Mouse (Mus musculus): Measurements from ENCODE around the gene Tmem175.

The Tmem175 gene

DNA sequence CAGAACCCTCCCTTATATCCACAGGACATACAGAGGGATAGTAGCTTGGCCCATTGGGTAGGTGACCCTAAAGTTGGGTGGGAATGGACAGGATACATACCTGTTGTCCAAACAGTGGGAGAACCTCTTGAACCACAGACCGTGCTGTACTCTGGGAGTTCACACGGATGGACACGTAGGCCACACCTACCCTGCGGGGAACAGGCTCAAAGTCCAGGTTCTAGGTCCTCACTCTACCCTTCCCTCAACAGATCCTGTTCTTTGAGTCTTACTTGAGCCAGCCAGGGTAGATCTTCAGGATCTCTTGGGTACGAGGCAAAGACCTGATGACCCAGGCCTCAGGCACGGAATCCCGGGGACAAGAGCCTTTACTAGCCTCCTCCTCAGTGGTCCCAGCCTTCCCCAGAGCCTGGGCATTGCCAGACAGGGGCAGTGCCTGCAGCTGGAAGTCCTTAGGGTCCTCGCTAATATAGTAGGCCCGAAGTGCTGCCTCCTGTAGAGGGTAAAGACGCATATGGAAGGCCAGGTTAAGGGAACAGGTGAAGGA lies 24.9 kb downstream of the Tmem175 start:
- DNase-seq (ENCODE audit: low spot score): no peak

DNA sequence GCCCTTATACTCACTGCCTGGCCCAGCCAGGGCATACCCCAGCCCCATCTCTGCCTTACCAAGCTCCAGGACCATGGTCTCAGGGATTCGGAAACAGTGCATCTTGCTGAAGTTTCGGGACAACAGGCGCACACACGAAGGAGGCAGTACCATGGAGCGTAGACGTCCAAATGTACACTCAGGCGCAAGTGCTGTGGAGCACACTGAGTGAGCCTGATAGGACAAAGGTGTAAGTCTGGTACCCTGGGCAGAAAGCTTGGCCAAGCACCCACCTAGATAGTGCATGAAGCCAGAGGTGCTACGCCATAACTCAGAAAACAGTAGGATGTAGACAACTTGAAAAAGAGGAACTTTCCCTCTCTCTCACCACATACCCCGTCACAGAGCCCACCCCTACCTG lies 25.8 kb downstream of the Tmem175 start:
- DNase-seq (ENCODE audit: low spot score): no peak

DNA sequence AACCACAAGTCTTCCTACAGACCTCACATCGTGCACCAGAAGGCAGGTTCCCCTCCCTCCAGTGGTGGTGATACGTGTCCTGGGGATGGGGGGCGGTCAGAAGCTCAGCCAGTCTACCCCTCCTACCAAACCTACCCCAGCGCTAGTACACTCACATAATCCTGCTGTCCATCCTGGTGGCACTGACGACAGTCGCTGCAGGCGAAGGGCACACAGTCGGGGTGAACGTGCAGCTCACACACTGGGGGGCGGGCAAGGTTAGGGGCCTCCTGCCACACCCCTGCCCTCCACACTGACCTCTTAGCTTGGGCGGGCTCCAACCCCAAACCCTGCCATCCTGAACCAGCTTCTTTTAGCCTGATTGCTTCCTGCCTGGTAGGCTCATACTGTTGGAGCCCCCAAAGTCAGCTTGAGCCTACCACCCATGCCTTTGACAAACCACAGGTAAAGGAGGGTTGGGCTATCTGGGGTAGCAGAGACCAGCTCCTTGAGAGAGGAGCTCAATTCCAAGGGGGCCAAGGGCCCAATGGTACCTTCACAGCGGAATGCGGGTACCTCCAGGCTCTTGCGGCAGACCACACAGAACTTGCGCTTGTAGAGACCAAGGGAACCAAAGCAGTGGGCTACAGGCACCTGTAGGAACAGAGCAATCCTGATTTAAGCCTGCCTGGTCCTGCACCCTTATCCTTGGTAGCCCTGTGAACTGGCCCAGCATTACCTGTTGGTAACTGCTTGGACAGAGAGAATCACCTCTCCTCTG lies 26.5 kb downstream of the Tmem175 start:
- DNase-seq (ENCODE audit: low spot score): no peak

DNA sequence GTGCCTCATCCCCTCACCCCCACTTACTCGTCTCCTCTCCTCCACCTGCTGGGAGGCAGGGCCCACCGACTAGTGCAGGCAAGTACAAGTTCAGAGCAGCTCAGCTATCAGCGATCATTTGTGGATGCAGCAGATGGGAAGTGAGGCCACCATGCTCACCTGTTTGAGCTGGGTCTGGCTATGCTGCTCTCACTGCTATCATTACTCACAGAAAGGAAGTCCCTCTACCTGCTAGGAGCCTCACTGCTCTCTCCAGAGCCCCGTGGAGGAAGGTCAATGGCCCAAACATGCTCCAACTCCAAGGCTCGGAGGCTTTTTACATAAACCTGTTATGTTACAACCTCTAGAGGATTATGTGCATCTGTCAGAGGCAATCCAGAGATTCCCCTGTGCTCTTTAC lies 27.8 kb downstream of the Tmem175 start:
- DNase-seq (ENCODE audit: low spot score): no peak

DNA sequence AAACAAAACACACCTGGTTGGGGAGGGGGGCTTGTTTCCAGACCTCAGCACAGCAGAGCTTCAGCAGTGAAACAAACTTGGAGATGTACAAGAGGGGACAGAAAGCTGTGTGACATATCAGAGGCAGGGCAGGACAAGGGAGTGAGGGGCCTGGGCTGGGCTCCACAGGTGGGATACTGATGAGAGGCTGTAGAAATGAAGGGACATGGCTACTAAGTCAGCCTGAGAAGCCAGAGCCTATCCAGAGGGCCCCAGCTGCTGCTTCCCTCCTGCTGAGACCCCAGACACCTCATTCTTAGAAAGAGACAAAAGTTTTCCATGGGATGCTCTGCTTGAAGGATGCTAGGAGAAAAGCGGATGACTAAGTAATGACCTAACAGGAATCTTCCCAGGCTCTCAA lies 29.0 kb downstream of the Tmem175 start:
- no peak for DNase-seq (ENCODE audit: low spot score)

DNA sequence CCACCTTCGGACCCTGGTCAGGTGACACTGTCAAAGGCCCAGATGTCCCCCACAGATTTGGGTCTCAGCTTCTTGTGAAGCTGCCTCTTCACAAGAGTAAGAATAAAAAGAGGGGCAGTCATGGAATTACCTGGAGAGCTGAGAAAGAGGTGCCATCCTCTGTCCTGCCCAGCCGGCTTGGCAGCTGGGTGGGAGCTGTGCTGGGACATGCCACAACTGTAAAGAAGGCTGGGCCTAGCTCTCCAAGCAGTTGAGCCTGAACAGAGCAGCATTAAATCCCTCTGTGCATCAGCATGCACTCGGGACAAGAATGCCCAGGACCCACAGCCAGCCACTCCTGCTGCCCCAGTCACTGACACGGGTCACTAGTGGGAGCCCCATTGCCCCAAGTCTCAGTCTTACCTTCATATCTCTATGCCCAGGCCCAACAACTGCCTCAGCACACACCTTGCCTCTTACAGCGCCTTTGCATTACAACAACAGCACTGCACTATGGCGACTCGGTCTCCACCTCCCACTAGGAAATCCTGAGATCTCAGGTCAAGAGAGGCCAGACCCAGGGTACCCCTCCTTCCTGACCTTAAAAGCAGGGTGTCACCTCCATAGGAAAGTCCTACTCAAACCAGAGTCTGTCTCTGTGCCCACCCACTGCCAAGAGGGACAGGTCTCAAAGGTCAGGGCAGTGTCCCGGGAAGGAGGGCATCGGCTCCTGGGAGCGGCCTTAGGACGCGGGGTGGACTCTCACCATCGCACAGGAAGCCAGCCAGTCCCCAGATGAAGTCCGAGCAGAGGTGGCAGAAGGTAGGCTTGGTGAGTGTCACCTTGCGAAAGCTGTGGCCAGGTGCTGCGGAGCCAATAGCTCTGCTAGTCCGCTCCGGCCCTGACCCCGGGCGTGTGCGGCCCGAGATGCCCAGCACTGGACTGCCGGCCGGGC lies 30.4 kb downstream of the Tmem175 start, which contains the start of gene Idua:
Gene Idua, plus strand, starts transcription at position 634 of the 934 bp plus-strand sequence.
- no peak for DNase-seq (ENCODE audit: low spot score)

DNA sequence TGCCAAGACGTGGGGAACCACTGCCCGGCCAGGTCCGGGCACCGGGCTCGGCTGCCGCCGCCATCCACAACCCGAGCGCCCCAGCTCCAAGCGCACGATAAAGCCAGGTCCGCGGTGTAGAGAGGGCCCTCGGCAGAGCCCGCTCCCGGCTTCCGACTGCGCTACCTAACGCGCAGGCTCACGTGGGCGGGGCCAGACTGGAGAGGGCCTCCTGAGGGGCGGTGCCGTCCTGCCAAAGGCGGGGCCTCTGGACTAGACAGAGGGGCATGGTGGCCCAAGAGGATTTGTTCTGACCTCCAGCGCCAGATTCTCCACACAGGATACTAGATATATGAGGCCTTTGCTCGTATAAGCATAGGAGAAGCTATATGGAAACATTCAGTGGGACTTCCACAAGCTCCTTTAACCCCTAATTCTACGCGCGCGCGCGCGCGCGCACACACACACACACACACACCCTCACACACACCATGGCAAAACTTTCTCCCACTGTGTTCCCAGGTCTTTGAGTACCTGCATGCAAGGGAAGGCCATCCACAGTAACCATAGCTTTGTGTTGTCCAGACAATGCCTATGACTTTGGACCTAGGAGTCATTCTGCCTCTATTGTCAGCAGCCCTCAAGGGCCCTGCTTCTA lies 31.2 kb downstream of the Tmem175 start:
- peak; percentile 97 for DNase-seq (ENCODE audit: low spot score)

DNA sequence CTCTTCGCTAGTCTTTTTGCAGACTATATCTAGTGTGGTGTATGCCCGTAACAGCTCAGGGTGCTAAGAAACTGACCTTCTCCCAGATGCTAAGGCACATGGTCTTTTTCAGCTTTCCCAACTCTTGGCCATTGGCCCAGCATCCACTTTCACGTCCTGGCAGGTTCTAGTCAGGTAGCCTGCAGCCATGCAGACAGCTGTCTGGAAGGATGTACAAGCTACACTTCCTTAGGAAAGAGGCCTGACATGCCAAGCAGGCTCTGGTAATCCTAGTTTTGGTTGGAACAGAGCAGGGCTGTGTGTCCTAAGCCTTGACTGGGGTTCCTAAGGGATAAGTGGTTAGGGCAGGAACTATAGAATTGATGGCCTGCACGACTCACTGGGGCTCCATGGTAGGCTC lies 33.2 kb downstream of the Tmem175 start:
- DNase-seq (ENCODE audit: low spot score): no peak

DNA sequence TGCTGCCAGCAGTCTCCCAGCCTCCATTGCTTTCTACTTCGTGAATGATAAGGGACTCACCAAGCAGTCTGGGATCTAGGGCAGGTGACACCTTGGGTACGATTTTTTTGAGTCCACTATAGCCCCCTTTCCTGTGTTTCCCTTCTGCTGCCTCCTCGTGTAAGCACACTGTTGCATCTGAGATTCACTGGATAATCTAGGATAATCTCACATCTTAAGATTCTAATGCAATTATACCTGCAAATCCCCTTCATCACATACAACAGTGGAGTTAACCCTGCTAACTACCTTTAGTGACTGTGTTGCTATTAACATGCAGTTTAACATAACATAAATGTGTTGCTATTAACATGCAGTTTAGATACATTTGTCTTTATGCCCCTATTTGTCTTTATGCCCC lies 35.5 kb downstream of the Tmem175 start:
- no peak for DNase-seq (ENCODE audit: low spot score)

DNA sequence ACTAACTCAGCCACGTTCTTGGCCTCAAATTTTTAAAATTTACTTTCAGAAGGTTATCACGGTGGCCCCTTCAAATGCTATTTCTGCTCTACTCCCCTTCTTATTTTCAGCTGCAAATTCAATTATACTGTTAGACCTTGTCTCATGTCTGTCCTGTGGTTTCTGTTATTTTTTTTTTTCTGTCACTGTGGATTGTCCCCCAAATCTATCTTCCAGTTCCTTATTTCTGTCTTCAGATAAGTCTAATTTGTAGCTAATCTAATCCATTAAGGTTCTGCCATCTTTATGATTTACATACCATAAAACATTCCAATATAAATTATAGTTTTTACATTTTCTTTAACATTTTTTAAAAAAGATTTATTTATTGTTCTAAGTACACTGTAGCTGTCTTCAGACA lies 37.8 kb downstream of the Tmem175 start:
- no peak for DNase-seq (ENCODE audit: low spot score)

DNA sequence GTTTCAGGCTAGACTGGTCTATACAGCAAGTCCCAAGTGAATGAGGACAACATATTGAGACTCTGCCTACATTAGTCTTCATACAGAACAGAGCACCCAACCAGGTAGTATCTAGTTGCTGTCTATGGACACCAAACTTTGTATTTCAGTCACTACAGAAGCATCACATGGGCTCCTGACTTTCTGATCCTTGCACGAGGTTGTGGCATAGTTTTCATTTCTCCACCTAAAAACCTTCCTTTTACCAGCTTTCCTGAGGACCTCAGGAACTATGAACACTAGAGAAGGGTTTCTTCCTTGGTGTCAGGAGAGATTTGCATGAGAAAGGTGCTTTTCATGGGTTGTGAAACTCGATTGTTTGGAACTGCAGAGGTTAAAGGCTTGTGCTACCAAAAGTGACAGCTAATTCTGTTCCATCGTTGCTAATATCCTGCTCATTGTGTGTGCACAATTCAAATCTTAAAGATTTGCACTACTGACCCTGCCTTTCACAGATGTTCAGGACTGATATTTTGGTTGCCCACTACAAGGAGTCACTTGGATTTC lies 38.9 kb downstream of the Tmem175 start:
- DNase-seq (ENCODE audit: low spot score): no peak

DNA sequence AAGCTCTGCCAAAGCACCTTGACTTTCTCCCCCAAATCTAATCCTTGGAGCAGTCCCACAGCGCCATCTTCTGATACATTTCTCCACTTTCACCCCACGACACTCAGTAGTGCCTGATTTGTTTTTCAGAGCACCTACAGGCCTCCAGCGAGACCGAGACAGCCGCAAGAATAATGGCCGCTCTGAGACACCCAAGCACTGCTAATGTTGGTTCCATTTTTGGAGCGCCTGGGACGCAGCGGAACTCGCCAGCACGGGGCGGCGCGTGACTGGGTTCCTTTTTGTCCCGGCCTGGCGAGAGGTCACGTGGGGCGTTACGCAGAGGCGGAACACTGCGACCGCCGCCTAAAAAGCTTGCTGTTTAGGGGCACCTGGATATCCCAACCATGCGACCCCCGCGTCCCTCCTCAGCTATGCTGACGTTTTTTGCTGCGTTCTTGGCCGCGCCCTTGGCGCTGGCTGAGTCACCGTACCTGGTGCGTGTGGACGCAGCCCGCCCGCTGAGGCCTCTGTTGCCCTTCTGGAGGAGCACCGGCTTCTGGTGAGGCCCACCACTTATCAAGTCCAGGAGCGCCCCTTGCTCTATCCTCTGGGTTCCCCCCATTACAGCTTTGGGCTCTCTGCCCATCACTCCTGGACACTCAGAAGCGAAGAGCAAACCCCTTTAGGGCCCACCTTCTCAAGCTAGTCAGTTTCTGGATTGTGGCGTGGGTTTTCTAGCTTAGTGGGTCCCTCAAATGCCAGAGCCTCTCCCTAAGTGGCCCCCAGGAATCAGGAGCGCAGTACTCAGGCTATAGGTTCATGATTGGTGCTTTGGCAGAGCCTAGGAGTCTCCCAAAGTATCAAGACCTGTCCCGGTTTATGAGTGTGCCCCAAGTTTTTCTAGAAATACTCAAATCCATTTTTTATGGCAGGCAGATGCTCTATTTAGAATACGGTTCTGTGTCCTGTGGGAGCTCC lies 39.7 kb downstream of the Tmem175 start, which contains the start of gene Dgkq:
Gene Dgkq, minus strand, starts transcription at position 696 of the 960 bp plus-strand sequence.
- peak; percentile 89 for DNase-seq (ENCODE audit: low spot score)

DNA sequence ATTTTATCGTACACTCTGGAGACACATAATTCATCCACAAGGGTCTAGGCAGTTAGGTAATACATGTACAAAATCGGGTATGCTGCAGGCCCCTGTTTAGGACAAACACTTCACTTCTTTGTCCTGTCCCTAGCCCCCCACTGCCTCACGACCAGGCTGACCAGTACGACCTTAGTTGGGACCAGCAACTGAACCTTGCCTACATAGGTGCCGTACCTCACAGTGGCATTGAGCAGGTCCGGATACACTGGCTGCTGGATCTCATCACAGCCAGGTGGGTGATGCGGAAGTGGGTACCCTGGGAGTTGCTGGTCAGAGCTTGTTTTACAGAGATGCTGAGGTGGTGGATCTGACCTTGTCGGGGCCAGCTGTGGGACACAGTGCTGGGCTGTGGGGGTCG lies 40.4 kb downstream of the Tmem175 start:
- no peak for DNase-seq (ENCODE audit: low spot score)

DNA sequence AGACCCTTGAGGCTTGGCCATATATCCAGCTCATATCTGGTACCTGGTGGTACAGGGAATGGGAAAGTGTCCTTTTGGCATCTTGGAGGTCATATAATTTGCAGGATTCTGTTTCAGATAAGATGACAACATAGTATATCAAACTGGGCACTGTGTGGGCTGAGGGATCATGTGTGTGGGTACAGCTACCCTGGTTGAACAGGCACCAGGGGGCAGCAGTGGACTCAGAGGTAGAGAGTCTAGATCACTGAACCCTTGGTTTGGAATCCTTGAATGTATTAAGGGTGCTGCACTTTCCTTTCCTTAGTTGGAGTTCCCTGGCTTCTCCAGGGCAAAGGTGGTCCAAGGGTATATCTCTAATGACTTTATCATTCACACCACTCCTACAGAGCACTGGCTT lies 41.2 kb downstream of the Tmem175 start:
- DNase-seq (ENCODE audit: low spot score): peak; percentile 65

DNA sequence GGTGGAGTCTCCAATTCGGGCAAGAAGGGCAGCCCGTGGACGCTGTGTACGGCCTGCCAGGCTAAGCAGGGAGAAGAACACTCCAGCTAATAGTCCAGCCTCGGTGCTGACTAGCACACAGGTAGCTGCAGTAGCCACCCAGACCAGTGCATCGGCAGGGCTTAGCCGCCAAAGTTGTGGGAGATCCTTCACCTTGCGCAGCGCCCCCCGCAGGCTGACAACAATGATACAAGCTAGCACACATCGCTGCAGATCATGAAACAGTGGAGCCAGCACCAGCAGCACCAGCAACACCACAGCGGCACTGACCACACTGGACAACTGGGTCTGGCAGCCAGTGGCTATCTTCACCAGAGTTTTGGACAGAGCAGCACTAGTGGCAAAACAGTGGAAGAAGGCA lies 42.2 kb downstream of the Tmem175 start:
- DNase-seq (ENCODE audit: low spot score): no peak

DNA sequence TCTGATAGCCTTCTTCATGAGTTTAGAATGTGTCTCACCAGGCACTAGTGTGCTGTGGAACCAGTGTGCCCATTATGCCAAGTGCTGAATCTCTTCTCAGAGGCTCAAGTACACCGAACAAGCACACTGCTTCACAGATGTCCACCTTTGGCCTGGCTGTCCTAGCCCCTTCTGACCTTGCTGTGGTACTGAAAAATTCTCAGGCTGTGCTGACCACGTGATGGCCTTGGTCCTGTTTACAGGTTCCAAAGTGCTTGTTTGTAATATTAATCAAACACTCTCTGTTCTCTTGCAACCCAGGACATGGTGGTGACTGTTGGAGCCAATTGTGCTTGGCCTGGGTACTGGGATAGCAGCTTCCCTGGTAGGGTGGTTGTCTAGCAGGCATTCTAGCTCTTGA lies 45.1 kb downstream of the Tmem175 start:
- DNase-seq (ENCODE audit: low spot score): no peak

DNA sequence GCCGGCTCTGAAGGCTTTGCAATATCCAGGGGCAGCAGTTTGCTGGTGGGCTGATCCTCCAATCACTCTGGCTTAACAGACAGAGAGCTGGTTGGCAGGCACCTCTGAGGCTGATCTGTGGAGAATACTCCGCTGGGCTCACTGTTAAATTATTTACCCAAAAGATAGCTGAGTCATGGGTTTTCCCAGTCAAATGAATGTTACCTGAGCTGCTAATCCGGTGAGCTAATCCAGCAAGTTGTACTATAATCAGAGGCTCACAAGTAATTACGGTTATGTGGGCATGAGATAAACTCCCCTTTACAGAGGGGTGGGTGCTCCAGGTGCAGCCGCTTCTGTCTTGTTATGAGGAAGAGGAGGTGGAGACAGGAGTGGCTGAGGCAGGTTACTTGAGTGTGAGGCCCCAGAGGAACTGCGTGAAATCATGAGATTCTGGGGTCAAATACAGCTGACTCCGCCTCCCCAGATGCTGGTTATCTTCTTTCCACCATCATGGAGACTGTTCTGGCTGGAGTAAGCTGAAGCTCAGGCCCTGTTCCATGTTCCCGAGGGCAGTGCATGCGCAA lies 45.8 kb downstream of the Tmem175 start, which contains the start of gene Slc26a1:
Gene Slc26a1, minus strand, starts transcription at position 319 of the 566 bp plus-strand sequence.
- DNase-seq (ENCODE audit: low spot score): no peak

DNA sequence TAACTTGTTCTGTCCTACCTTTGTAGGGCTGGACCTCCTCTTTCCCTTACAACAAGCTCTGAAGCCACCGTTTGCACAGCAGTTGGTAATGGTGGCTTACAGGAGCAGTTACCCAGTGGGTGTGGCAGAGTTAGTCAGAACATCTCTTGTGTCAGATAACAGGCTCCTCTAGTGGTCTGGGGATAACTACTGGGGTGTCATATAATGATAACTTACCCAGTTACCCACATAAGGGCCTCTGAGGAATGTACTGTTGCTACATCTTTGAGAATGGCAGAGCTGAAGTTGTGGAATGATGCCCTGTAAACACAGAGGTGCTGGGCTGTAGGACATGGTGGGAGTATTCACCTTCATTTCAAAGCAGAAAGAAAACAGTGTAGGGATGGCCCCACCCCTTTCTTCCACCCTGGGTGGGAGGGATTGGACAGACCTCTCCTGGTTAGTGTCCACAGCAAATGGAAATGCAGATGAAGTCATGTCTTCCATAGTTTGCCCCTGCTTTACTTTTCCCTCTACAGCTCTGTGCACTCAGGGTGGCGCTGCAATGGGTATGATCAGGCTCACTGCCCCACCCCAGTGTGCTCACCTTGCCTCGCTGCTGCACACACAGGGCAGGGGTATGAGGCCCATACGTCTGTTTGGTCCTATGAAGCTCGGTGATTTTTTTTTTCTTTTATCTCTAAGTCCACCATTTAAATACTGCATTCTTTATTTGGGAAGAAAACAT lies 47.4 kb downstream of the Tmem175 start:
- DNase-seq (ENCODE audit: low spot score): peak; percentile 36

DNA sequence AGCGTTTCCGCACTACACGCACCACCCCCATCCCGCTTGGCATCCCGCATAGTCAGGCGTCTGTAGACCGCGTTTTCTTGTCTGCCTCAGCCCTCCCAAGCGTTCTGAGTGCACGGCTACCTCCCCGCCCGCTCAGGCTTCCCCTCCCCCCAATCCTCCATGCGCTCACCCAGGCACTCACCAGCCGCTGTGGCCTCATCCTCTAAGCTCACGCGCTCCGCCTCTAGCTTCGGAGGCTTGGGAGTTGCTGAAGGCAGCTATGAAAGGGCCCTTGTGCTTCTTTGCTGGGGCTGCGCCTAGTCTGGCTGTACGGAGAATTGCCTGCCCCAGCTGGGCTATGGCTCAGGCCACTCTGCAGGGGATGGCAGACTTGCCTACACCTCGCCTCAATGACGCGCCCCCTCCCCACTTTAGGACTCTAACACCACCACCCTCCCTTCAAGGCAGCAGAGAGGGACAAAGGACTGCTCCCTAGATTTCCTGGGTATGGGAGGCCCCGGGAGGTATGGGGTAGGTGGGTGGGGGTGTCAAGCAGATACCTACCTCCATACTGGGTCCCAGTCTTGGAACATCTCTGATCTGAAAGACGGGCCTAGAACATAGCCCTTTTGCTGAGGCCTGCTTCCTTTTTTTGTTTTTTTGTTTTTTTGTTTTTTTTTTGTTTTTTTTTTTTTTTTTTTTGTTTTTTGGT lies 48.2 kb downstream of the Tmem175 start:
- DNase-seq (ENCODE audit: low spot score): peak; percentile 85

All from embryo, embryonic 10 days (tissue).